Mouse (Mus musculus) limb, embryonic 15.5 days (tissue): ENCODE data around the gene Syt2. TPM values are rescaled to one million over a fixed set of nuclear protein-coding genes. Genes with fewer than 3 reads are reported as not detected.

Experiments
- microRNA-seq: library from miRNA; unstranded; fragments of <30 nt; microRNA quantifications from one replicate; pipeline ENCODE4, GENCODE M21; 2016
- polyA plus RNA-seq: library from polyadenylated mRNA; unstranded; fragments of >200 nt; fragmentation: Nextera tagmentation; extraction: Ambion mirVana; gene quantifications from 2 replicates; pipeline ENCODE4 v1.2.1, GENCODE M21; 2015

Gene Syt2
- polyA plus RNA-seq, 1 experiment from 2014 or later = 1.3 TPM

Small RNAs within 50 kb of the gene (microRNA-seq; reads per million reads assigned to microRNA genes)
- gene Gm22232 = not detected

Other genes starting within 250 kb of the Syt2 start
- gene Cyb5r1, start 241.1 kb upstream of the Syt2 start, polyA plus RNA-seq = 38.8 and 44.2 TPM in 2 replicates
- 102 and 109 TPM in 2 replicates for gene Adipor1, start 231.3 kb upstream of the Syt2 start, polyA plus RNA-seq
- 22.1 and 25.9 TPM in 2 replicates for gene Klhl12, start 191.1 kb upstream of the Syt2 start, polyA plus RNA-seq
- gene Rabif, start 152.0 kb upstream of the Syt2 start, polyA plus RNA-seq = 43.6 and 47.8 TPM in 2 replicates
- 0.10 TPM in 1 of 2 replicates, not detected in the other for gene Mgat4e, start 97.0 kb upstream of the Syt2 start, polyA plus RNA-seq
- gene Kdm5b, start 86.5 kb upstream of the Syt2 start, polyA plus RNA-seq = 63.9 and 80.8 TPM in 2 replicates